Mouse (Mus musculus): ENCODE results near the gene Scube1.

DNA sequence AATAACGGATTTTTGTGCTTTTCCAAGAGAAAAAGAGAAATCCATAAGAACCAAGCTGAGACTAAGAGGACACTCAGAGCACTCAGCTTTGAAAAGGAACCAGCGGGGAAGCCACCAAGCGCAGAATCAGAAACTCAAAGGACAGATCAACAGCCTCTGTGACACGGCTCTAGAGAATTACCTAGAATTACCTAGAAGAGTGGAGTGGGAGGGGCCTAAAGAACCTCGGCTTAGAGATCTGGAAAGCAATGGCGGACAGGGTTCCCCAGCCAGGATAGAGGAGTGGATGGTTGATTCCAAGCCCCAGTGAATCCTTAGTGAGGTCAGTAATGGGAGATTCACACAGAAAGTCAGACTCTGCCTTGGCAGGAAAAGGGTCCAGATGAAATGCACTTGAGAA is 24.2 kb upstream of the Scube1 start:
- TF ChIP-seq CTCF (conservative IDR thresholded peaks at IDR 0.05; ENCODE audit: insufficient read depth, insufficient read length, low read depth, low read length) (no peak), POLR2A (IDR thresholded peaks at IDR 0.05; ENCODE audit: low read depth, low read length) (no peak)

Data from kidney, adult 2 months (tissue).